ENCODE assay signal across 8 mouse cellular contexts in genomic region chr13:47105711-47106579, GRCm38 (mm10). TPM values are rescaled to one million over a fixed set of nuclear protein-coding genes. Genes with fewer than 3 reads are reported as not detected.
DNase-seq lines count a peak whose midpoint lies in the region; ATAC-seq lines count a peak whose summit lies in the region.

Dek (minus strand) TSS chr13:47106201.

- H3K4me3 ChIP-seq in embryonic facial prominence, embryonic 13.5 days, result peak within 1 kb of the TSS; percentile 97
- peak within 1 kb of the TSS; percentile 93 for H3K4me3 ChIP-seq in limb, embryonic 13.5 days
- H3K4me3 ChIP-seq in midbrain, embryonic 15.5 days, result peak within 1 kb of the TSS; percentile 95

- under 1% methylated on average over 120 of the region's 129 CpGs for WGBS in embryonic facial prominence, embryonic 13.5 days
- under 1% methylated on average over 120 of the region's 129 CpGs for WGBS in limb, embryonic 13.5 days
- under 1% methylated on average over 127 of the region's 129 CpGs for WGBS in midbrain, embryonic 15.5 days

- H3K9me3 ChIP-seq in embryonic facial prominence, embryonic 13.5 days, result no peaks in the 10 kb centered on the region
- H3K9me3 ChIP-seq in limb, embryonic 13.5 days, result no peaks in the 10 kb centered on the region
- no peaks in the 10 kb centered on the region for H3K9me3 ChIP-seq in midbrain, embryonic 15.5 days

- H3K36me3 ChIP-seq in embryonic facial prominence, embryonic 13.5 days, result peaks cover 9% of the 10 kb centered on the region
- H3K36me3 ChIP-seq in limb, embryonic 13.5 days, result peaks cover 5% of the 10 kb centered on the region
- no peaks in the 10 kb centered on the region for H3K36me3 ChIP-seq in midbrain, embryonic 15.5 days (replicated peaks)

- H3K27me3 ChIP-seq in embryonic facial prominence, embryonic 13.5 days, result no peaks in the 10 kb centered on the region
- H3K27me3 ChIP-seq in limb, embryonic 13.5 days, result no peaks in the 10 kb centered on the region
- H3K27me3 ChIP-seq in midbrain, embryonic 15.5 days (replicated peaks), result no peaks in the 10 kb centered on the region

- H3K4me2 ChIP-seq in embryonic facial prominence, embryonic 13.5 days, result peak within 1 kb of the TSS; percentile 77
- H3K4me2 ChIP-seq in limb, embryonic 13.5 days (replicated peaks), result peak within 1 kb of the TSS; percentile 68
- H3K4me2 ChIP-seq in midbrain, embryonic 15.5 days, result peak within 1 kb of the TSS; percentile 79

- H3K27ac ChIP-seq in embryonic facial prominence, embryonic 13.5 days, result peak within 1 kb of the TSS; percentile 100
- peak within 1 kb of the TSS; percentile 100 for H3K27ac ChIP-seq in limb, embryonic 13.5 days
- H3K27ac ChIP-seq in midbrain, embryonic 15.5 days, result peak within 1 kb of the TSS; percentile 99

- ATAC-seq in embryonic facial prominence, embryonic 13.5 days (ENCODE audit: insufficient number of reproducible peaks, insufficient read depth, low FRiP score, low TSS enrichment, low read depth), result peak; percentile 89
- peak; percentile 93 for ATAC-seq in limb, embryonic 13.5 days (ENCODE audit: low FRiP score, low read depth)
- ATAC-seq in midbrain, embryonic 15.5 days (replicated peaks), result peak; percentile 95

- peaks cover 26% of the 10 kb centered on the region for H3K4me1 ChIP-seq in embryonic facial prominence, embryonic 13.5 days
- peaks cover 23% of the 10 kb centered on the region for H3K4me1 ChIP-seq in limb, embryonic 13.5 days
- H3K4me1 ChIP-seq in midbrain, embryonic 15.5 days, result peaks cover 27% of the 10 kb centered on the region

- DNase-seq in 416B (ENCODE audit: low read depth), result peak; percentile 83
- DNase-seq in adrenal gland, postnatal 4 days (ENCODE audit: low spot score in 2 of 2), result peak; percentile 60 to 78
- peak; percentile 83 for DNase-seq in heart, adult 8-10 months (ENCODE audit: low spot score)
- peak; percentile 83 for DNase-seq in kidney, adult 9 months
- peak; percentile 73 to 80 for DNase-seq in spleen, adult 18-20 months

- H3K9ac ChIP-seq in embryonic facial prominence, embryonic 13.5 days, result peak within 1 kb of the TSS; percentile 98
- peak within 1 kb of the TSS; percentile 98 for H3K9ac ChIP-seq in limb, embryonic 13.5 days
- H3K9ac ChIP-seq in midbrain, embryonic 15.5 days, result peak within 1 kb of the TSS; percentile 86

RNA-seq across cellular contexts. Expression of gene Dek, which starts in this region (rescaled TPM):
- total RNA-seq in adrenal gland, postnatal 4 days (2021), result 100 to 1,000 TPM; 122 to 142 TPM
- polyA plus RNA-seq in embryonic facial prominence, embryonic 13.5 days (2015; fragmentation: Nextera tagmentation; extraction: Ambion mirVana), result 365 and 390 TPM in 2 replicates
- total RNA-seq in heart, adult 8-10 months (2022), result 10 to 100 TPM; 30.1 to 39.9 (median 31.9) TPM
- 345 and 372 TPM in 2 replicates for polyA plus RNA-seq in limb, embryonic 13.5 days (2015; fragmentation: Nextera tagmentation; extraction: Ambion mirVana)
- 112 and 122 TPM in 2 replicates for polyA plus RNA-seq in midbrain, embryonic 15.5 days (2015; fragmentation: Nextera tagmentation; extraction: Ambion mirVana)

Comparison
In these comparisons a context has a peak if more than half of its experiments do, and no peak if none do; other contexts are left out.
1. Peak in every context shown above with its lines: DNase-seq, ATAC-seq, H3K4me3 ChIP-seq and H3K27ac ChIP-seq.